Mouse (Mus musculus) stomach, postnatal 0 days (tissue): Measurements from ENCODE around the gene Gm14403. TPM values are rescaled to one million over a fixed set of nuclear protein-coding genes. Genes with fewer than 3 reads are reported as not detected.
"Not testable (repeated sequence)": the region's sequence is repeated elsewhere in the genome, so short reads cannot be mapped to it uniquely, and the experiment has no call there.

Experiments
- ATAC-seq: fragments of 200-750 bp; cut with Nextera tagmentation; 2 replicates; pipeline ENCODE4 v1.8.0; 2017; ENCODE audit not compliant: low FRiP score, low TSS enrichment
- DNase-seq: peaks from one replicate; pipeline ENCODE4 v3.0.0-alpha.2; 2016; ENCODE audit warnings: low spot score
- H3K27ac ChIP-seq: fragments of 300-500 bp; sonication (generic); replicated peaks from 2 replicates; pipeline ENCODE4 v1.5.1; 2014; ENCODE audit warnings: mild to moderate bottlenecking, control low read depth
- H3K27me3 ChIP-seq: fragments of 300-500 bp; sonication (generic); 2 replicates; pipeline ENCODE4 v1.6.1; 2014; ENCODE audit warnings: low read length; ENCODE audit not compliant: control insufficient read depth, insufficient read depth
- H3K36me3 ChIP-seq: fragments of 300-500 bp; sonication (generic); 2 replicates; pipeline ENCODE4 v1.6.1; 2014; ENCODE audit warnings: low read length, mixed read lengths; ENCODE audit not compliant: control insufficient read depth, insufficient read depth
- H3K4me1 ChIP-seq: fragments of 300-500 bp; sonication (generic); replicated peaks from 2 replicates; pipeline ENCODE4 v1.6.1; 2014; ENCODE audit warnings: antibody characterized with exemption; ENCODE audit not compliant: control insufficient read depth, insufficient read depth
- H3K4me2 ChIP-seq: fragments of 300-500 bp; sonication (generic); replicated peaks from 2 replicates; pipeline ENCODE4 v1.6.1; 2014; ENCODE audit warnings: low read depth, mild to moderate bottlenecking, control low read depth, moderate library complexity
- H3K4me3 ChIP-seq: fragments of 300-500 bp; sonication (generic); 2 replicates; pipeline ENCODE4 v1.5.1; 2014; ENCODE audit warnings: low read depth, low read length, control low read depth
- H3K9ac ChIP-seq: fragments of 300-500 bp; sonication (generic); 2 replicates; pipeline ENCODE4 v1.6.1; 2014; ENCODE audit warnings: mild to moderate bottlenecking, low read length, control low read depth, mixed read lengths
- H3K9me3 ChIP-seq: fragments of 300-500 bp; sonication (generic); 2 replicates; pipeline ENCODE4 v1.6.1; 2016; ENCODE audit warnings: low read length; ENCODE audit not compliant: control insufficient read depth
- whole genome bisulfite sequencing: fragments of 180-500 bp; shearing (Covaris S2); extraction: QIAGEN DNeasy Blood & Tissue Kit; methylation state at CpG from one replicate; pipeline ENCODE4 v1.1.7; 2014; 5-methylcytosine and 5-hydroxymethylcytosine counted together
- polyA plus RNA-seq: library from polyadenylated mRNA; unstranded; fragments of >200 nt; fragmentation: Nextera tagmentation; extraction: Ambion mirVana; gene quantifications from 2 replicates; pipeline ENCODE4 v1.2.1, GENCODE M21; 2015

Gm14403 gene
- 2.3 and 3.3 TPM in 2 replicates for polyA plus RNA-seq

DNA sequence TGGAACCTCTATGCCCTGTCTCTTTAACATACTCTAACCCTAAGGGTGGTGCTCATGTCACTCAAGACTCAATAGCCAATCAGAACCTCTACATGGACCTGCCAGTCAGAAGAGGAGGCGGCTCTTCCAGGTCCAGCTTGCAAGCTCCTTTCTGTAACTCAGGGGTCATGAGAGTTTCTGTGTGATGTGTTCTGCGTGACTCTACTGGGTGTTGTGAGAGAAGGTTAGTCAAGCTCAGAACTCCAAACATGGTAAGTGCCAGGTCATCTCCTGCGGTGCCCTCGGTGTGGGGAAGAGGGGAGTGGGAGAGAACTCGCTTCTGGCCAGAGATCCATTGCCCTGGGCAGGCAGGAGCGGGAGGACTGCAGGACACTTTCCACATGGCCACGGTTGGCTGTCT lies at the start of gene Gm14403:
Gene Gm14403 (plus strand): TSS at position 149 of the 400 bp plus-strand sequence.
- Histone ChIP-seq H3K4me2 (peak within 1 kb of the TSS; percentile 46), H3K4me3 (peak within 1 kb of the TSS; percentile 37)
- DNase-seq = peak; percentile 25
- H3K36me3 ChIP-seq, H3K9ac ChIP-seq, H3K4me1 ChIP-seq, ATAC-seq, H3K9me3 ChIP-seq, H3K27me3 ChIP-seq, H3K27ac ChIP-seq: not testable (repeated sequence)
- WGBS = 15% methylated on average over 7 of the region's 7 CpGs

GRCm38 (mm10) chr2:177464676-177465075 lies 33.3 kb upstream of the Gm14403 start, which contains the start of gene Zfp970:
Gene Zfp970, plus strand, starts transcription at chr2:177464733.
- H3K9me3 ChIP-seq, H3K27ac ChIP-seq, ATAC-seq, H3K4me1 ChIP-seq, H3K36me3 ChIP-seq, H3K9ac ChIP-seq, H3K27me3 ChIP-seq: not testable (repeated sequence)
- Histone ChIP-seq H3K4me3 (peak within 1 kb of the TSS; percentile 29), H3K4me2 (peak within 1 kb of the TSS; percentile 36)
- 7% methylated on average over 6 of the region's 9 CpGs for WGBS
- DNase-seq = peak; percentile 13

- not testable (repeated sequence) for H3K4me2 ChIP-seq, H3K27ac ChIP-seq, H3K36me3 ChIP-seq, ATAC-seq, H3K27me3 ChIP-seq, H3K9ac ChIP-seq, DNase-seq, H3K4me3 ChIP-seq, H3K9me3 ChIP-seq, H3K4me1 ChIP-seq
Measured at GRCm38 (mm10) chr2:177468222-177468621, 29.8 kb upstream of the Gm14403 start.

GRCm38 (mm10) chr2:177472261-177472660 lies 25.8 kb upstream of the Gm14403 start:
- not testable (repeated sequence) for H3K9me3 ChIP-seq, H3K4me3 ChIP-seq, H3K36me3 ChIP-seq, H3K4me2 ChIP-seq, H3K4me1 ChIP-seq, H3K27ac ChIP-seq, H3K9ac ChIP-seq, DNase-seq, ATAC-seq, H3K27me3 ChIP-seq
- WGBS = 65% methylated on average over 6 of the region's 10 CpGs

DNA sequence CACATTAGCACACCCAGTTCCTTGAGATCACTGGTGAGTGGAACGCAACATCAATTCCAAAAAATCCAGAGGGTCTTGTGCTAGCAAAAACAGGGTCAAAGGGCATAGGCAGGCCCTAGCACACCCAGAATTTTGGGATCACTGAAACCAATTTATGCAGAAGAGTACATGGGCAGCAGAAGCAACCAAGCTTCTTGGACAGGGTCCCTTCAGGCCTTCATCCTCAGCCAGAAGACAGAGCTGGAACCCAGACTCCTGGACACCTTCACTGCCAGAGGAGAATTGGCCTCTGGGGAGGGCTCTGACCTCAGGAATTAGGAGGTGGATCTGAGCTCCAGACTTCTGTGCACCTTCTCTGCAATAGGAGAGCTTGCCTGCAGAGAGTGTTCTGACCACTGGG lies 16.0 kb upstream of the Gm14403 start:
- not testable (repeated sequence) for H3K9me3 ChIP-seq, H3K4me1 ChIP-seq, ATAC-seq, H3K36me3 ChIP-seq, H3K4me2 ChIP-seq, H3K27ac ChIP-seq, H3K27me3 ChIP-seq, H3K9ac ChIP-seq, H3K4me3 ChIP-seq, DNase-seq
- WGBS = 90% methylated on average over 1 of the region's 1 CpGs

DNA sequence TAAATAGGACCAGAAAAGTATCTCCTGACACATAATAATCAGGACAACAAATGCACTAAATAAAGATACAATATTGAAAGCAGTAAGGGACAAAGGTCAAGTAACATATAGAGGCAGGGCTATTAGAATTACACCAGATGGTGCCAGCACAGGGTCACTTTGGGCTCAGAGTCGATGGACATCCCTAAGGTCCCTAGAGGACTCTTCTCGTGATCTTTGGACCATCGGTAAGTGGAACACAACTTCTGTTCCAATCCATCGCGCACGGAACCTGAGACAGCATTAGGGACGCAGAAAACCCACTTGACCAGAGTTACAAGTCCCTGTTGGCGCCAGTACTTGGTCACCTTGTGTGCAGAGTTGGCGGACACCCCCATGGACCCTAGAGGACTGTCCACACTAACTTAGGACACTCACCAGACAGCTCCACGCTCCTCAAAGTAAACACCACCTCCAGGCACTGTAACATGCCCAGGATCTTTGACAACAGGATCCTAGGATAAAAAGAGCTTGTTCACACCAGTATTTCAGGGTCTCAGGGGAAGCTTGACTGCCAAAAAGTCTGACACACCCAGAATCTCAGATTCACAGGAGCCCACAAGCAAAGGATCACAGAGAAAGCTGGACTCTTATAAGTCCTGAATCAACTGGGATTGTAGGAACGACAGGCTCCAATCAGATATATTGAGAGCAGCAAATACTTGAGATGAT lies 14.6 kb upstream of the Gm14403 start:
- H3K4me1 ChIP-seq, H3K4me2 ChIP-seq, H3K4me3 ChIP-seq, DNase-seq, ATAC-seq, H3K9ac ChIP-seq, H3K27ac ChIP-seq, H3K27me3 ChIP-seq, H3K36me3 ChIP-seq, H3K9me3 ChIP-seq: not testable (repeated sequence)
- 89% methylated on average over 11 of the region's 11 CpGs for WGBS

DNA sequence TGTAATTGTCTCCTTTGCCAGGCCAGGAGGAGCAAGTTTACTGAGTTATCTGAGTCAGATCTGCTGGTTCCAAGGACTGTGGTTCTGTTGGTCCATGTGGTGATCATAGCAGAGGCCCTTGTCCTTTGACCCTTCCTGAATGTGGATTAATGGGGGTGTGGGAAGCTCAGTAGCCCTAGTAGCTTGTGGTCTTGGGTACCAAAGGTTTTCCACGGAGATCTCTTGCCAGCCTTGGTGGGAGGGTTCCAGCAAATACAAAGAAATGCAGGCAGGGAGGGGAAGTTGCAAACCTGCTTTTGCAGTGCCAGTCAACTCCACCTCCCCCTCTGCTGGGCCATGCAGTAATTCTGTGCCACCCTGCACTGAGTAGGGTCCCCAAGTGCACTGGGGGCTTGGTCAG lies 1.2 kb downstream of the Gm14403 start:
- 40% methylated on average over 1 of the region's 1 CpGs for WGBS
- ATAC-seq, H3K9me3 ChIP-seq, H3K36me3 ChIP-seq, H3K9ac ChIP-seq, H3K4me1 ChIP-seq, H3K27ac ChIP-seq, H3K4me2 ChIP-seq, H3K4me3 ChIP-seq, DNase-seq, H3K27me3 ChIP-seq: not testable (repeated sequence)

GRCm38 (mm10) chr2:177505211-177505719 lies 7.2 kb downstream of the Gm14403 start:
- H3K27ac ChIP-seq, DNase-seq, H3K4me1 ChIP-seq, H3K9ac ChIP-seq, ATAC-seq, H3K9me3 ChIP-seq, H3K4me3 ChIP-seq, H3K36me3 ChIP-seq, H3K27me3 ChIP-seq, H3K4me2 ChIP-seq: not testable (repeated sequence)
- WGBS = 96% methylated on average over 1 of the region's 1 CpGs

DNA sequence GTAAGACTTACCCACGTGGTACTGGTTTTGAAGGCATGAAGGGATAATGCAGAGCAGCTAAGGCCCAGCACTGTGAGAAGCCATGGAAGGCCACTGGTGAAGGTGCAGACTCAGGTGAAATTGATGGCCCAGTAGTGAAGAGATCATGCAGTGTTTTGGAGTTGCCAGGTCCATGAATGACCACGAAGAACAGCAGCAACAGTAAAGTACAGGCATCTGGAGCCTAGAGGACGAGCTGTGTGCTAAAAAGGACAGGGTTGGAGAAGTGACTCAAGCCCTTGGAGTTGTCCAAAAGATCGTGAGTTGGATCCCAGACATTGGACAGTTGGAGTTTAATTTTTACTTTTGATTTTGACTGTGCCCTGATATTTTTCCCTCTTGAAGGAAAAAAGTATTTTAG lies 13.4 kb downstream of the Gm14403 start:
- H3K9ac ChIP-seq, H3K27me3 ChIP-seq, DNase-seq, H3K9me3 ChIP-seq, ATAC-seq, H3K4me1 ChIP-seq, H3K4me2 ChIP-seq, H3K36me3 ChIP-seq, H3K4me3 ChIP-seq, H3K27ac ChIP-seq: not testable (repeated sequence)
- 69% methylated on average over 4 of the region's 4 CpGs for WGBS
